Mouse (Mus musculus) kidney, adult 9 months (tissue): Measurements from ENCODE around the gene Itga2b.
A peak's percentile ranks its signal among the peaks of the same experiment; 100 is the strongest.
"Not testable (repeated sequence)": the region's sequence is repeated elsewhere in the genome, so short reads cannot be mapped to it uniquely, and the experiment has no call there.

Experiments
- DNase-seq: peaks from one replicate; pipeline ENCODE4 v3.0.0; 2022

The Itga2b gene

GRCm38 (mm10) chr11:102410345-102410744 is 59.6 kb downstream of the Itga2b start:
- DNase-seq: not testable (repeated sequence)

- DNase-seq: peak; percentile 54
Observed at GRCm38 (mm10) chr11:102409795-102410330, 60.1 kb downstream of the Itga2b start.

- no peak for DNase-seq
Observed at GRCm38 (mm10) chr11:102408888-102409794, 60.8 kb downstream of the Itga2b start.

GRCm38 (mm10) chr11:102408344-102408876 is 61.5 kb downstream of the Itga2b start:
- DNase-seq: peak; percentile 100

GRCm38 (mm10) chr11:102407834-102408215 is 62.1 kb downstream of the Itga2b start, which contains the start of gene Slc25a39:
Gene Slc25a39 (minus strand): TSS chr11:102407946.
- DNase-seq: no peak

GRCm38 (mm10) chr11:102406900-102407833 is 62.8 kb downstream of the Itga2b start:
- DNase-seq: peak; percentile 91

- DNase-seq: peak; percentile 47
Observed at GRCm38 (mm10) chr11:102406401-102406800, 63.5 kb downstream of the Itga2b start.

- no peak for DNase-seq
Observed at GRCm38 (mm10) chr11:102405544-102406285, 64.2 kb downstream of the Itga2b start.

- DNase-seq: peak; percentile 80
Observed at GRCm38 (mm10) chr11:102404161-102405010, 65.5 kb downstream of the Itga2b start.

- DNase-seq: no peak
Observed at GRCm38 (mm10) chr11:102403657-102404056, 66.3 kb downstream of the Itga2b start.
